Mouse (Mus musculus) small intestine, adult 10 weeks (tissue): ENCODE results near the gene Dnajb1. TPM values are rescaled to one million over a fixed set of nuclear protein-coding genes. Genes with fewer than 3 reads are reported as not detected.

Experiments
- polyA plus RNA-seq: library from polyadenylated mRNA; stranded (reverse); fragments of 350-450 nt; fragmentation: Illumina TruSeq; extraction: RNeasy Lipid Tissue Mini Kit (QIAGEN cat#74804); gene quantifications from one replicate; pipeline ENCODE4 v1.2.3, GENCODE M21; 2014; ENCODE audit warnings: low replicate concordance

Dnajb1 gene
- 6.8 TPM for polyA plus RNA-seq

GRCm38 (mm10) chr8:83607661-83608397, at the start of gene Dnajb1, which contains the start of gene Tecr:
Gene Dnajb1 (plus strand): TSS chr8:83608193.
Gene Tecr (minus strand): TSS chr8:83607971.

GRCm38 (mm10) chr8:83566469-83567395, 41.3 kb upstream of the Dnajb1 start, which contains the start of gene Ndufb7:
Gene Ndufb7 (plus strand): TSS chr8:83566671.

GRCm38 (mm10) chr8:83652030-83652743, 44.2 kb downstream of the Dnajb1 start, which contains the start of gene Gipc1:
Gene Gipc1 (plus strand): TSS chr8:83652677.

Other genes with a start within 250 kb of the Dnajb1 start
- gene Clgn, start 218.3 kb upstream of the Dnajb1 start, polyA plus RNA-seq = 0.45 TPM
- 556 TPM for gene Scoc, start 149.8 kb upstream of the Dnajb1 start, polyA plus RNA-seq
- not detected for gene Olfr370, start 72.4 kb upstream of the Dnajb1 start, polyA plus RNA-seq
- gene Ndufb7, start 41.5 kb upstream of the Dnajb1 start, polyA plus RNA-seq = 0.59 TPM
- 9.0 TPM for gene Tecr, start 222 bp upstream of the Dnajb1 start, polyA plus RNA-seq
- gene Gipc1, start 44.5 kb downstream of the Dnajb1 start, polyA plus RNA-seq = not detected
- gene Ptger1, start 58.5 kb downstream of the Dnajb1 start, polyA plus RNA-seq = 0.11 TPM
- 10.0 TPM for gene Pkn1, start 91.0 kb downstream of the Dnajb1 start, polyA plus RNA-seq
- 6.1 TPM for gene Ddx39, start 107.0 kb downstream of the Dnajb1 start, polyA plus RNA-seq
- 1.7 TPM for gene Adgre5, start 133.1 kb downstream of the Dnajb1 start, polyA plus RNA-seq